Mouse (Mus musculus) CH12F3 (cell line): Measurements from ENCODE around the gene Exo5.

Source experiments
- in situ Hi-C: fragments of 300-500 bp; cut with MboI; formaldehyde crosslinking; loops from 2 replicates; pipeline ENCODE4 v1.14.3; 2020; ENCODE audit warnings: low sequenced_read_pairs

The Exo5 gene

GRCm38 (mm10) chr4:120878728-120879127 lies 46.1 kb downstream of the Exo5 start:
- in situ Hi-C loops = no loop called here

GRCm38 (mm10) chr4:120875961-120876360 lies 48.9 kb downstream of the Exo5 start:
- in situ Hi-C loops = no loop called here
